Mouse (Mus musculus) embryonic stem cell, embryonic (primary cell): ENCODE results near the gene Zfp661.

Source experiments
- CTCF ChIA-PET, 4 experiments: fragments of 300-600 bp in 2 of 4; fragments of 350-600 bp in 2 of 4; sonication (Branson Sonifier 250); formaldehyde crosslinking; loops; one replicate each; lab custom pipeline; 2022; ENCODE audit warnings: inconsistent platforms in 2 of 4; lab: Charles Lee
- POLR2A ChIA-PET, 4 experiments: fragments of 300-600 bp in 2 of 4; fragments of 350-600 bp in 2 of 4; sonication (Branson Sonifier 250); formaldehyde crosslinking; loops; one replicate each; lab custom pipeline; 2022; ENCODE audit warnings: antibody characterized with exemption in 4 of 4, inconsistent platforms in 1 of 4; lab: Charles Lee

Gene Zfp661

DNA sequence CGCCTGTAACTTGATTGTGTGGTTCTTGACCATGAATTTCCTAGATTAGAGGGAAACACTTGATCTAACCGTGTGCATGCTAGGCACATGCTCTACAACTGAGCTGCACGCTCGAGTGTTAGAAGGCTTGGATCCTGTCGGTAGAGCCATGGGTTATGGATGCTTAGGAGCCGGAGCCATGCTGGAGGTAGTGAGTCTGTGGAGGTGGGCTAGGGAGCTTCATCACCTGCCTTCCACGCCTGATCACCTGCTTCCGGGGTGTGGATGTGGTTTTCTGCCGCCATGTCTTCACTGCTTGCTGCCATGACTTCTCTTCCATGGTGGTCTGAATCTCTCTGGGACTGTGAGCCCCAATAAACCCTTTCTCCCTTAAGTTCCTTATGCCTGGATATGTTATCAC, 2.0 kb upstream of the Zfp661 start:
- ChIA-PET CTCF (interaction anchor here in 2 of 4 experiments (0.5 to 3.0 kb wide), 3 partner anchors 19 to 417 kb away, joined by 3 to 6 read pairs (median 6); no protein-coding TSS in a partner anchor), POLR2A (interaction anchor here in 3 of 4 experiments (0.7 to 17.8 kb wide), 11 partner anchors 9 to 365 kb away, joined by 3 to 205 read pairs (median 5); partner anchors contain the start of gene Mtln (in 1 of the 3))

GRCm38 (mm10) chr2:127587514-127587844, 585 bp upstream of the Zfp661 start:
- POLR2A ChIA-PET = interaction anchor here in 3 of 4 experiments (0.5 to 17.8 kb wide), 33 partner anchors 9 to 711 kb away, joined by 3 to 205 read pairs (median 4); partner anchors contain the start of genes Mtln (in 2 of the 3), Acoxl (in 1 of the 3), Adra2b (in 1 of the 3) and Dusp2 (in 1 of the 3)
- CTCF ChIA-PET = interaction anchor here in 2 of 4 experiments (0.6 to 3.0 kb wide), 4 partner anchors 20 to 86 kb away, joined by 3 to 6 read pairs (median 4); no protein-coding TSS in a partner anchor

- ChIA-PET CTCF (interaction anchor here in 2 of 4 experiments (0.6 to 1.2 kb wide), 5 partner anchors 22 to 316 kb away, joined by 3 to 6 read pairs (median 4); no protein-coding TSS in a partner anchor), POLR2A (interaction anchor here in 3 of 4 experiments (0.6 to 17.8 kb wide), 20 partner anchors 8 to 315 kb away, joined by 3 to 205 read pairs (median 3); partner anchors contain the start of genes Adra2b (in 1 of the 3), Bub1 (in 1 of the 3), Fahd2a (in 1 of the 3) and Nphp1 (in 1 of the 3))
Measured at GRCm38 (mm10) chr2:127584436-127584858, 2.4 kb downstream of the Zfp661 start.

- ChIA-PET POLR2A (interaction anchor here in 2 of 4 experiments (0.7 to 1.0 kb wide), 2 partner anchors 12 to 66 kb away, joined by 4 to 10 read pairs; no protein-coding TSS in a partner anchor), CTCF (interaction anchor here in 2 of 4 experiments (0.8 to 1.1 kb wide), 2 partner anchors 72 to 111 kb away, joined by 3 read pairs; no protein-coding TSS in a partner anchor)
Measured at GRCm38 (mm10) chr2:127573322-127573721, 13.6 kb downstream of the Zfp661 start.

DNA sequence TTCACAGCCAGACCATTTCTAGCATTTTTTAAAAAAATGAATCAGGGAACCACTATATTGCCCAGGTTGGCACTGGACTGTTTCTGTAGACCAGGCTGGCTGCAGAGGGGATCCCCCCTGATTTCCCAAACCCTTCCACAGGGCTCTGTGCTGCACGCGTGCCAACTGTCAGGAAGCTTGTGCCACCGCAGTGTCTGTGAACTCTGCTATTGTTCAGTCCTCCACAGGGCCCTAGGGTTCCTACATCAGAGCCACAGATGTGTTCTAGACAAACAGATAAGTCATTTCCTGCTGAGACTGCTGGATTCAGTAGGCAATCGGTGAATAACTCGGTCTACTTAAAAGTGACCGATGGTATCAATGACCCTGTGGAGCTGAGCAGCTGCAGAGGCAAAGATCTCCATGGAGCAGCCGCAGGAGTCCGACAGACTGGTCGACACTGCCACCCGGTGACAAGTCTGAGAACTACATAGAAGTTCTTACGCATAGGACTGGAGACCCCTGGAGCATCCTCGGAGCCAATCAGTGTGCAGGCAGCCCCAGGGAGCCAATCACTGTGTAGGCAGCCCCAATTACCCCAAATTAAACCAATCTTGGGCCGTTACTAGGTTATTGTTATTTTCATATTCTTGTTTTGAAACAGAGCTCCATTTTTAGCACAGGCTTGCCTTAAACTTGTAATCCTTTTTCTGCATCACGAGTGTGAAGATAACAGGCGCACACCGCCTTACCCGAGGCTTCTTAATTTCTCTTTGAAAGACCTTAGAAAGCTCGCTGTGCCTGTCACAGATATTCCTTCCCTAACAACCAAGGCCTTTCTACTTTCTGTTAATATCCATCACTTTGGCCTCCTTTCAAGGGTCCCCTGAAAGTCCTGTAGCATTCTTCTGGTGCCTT, 27.6 kb downstream of the Zfp661 start:
- POLR2A ChIA-PET = interaction anchor here in 2 of 4 experiments (0.6 to 1.8 kb wide), 13 partner anchors 8 to 489 kb away, joined by 3 to 5 read pairs (median 3); partner anchors contain the start of genes Blvra (in 1 of the 2), Dusp2 (in 1 of the 2), Mrps5 (in 1 of the 2) and Zfp661 (in 1 of the 2)
- CTCF ChIA-PET = interaction anchor here (0.6 to 6.1 kb wide), 42 partner anchors 8 to 377 kb away, joined by 3 to 43 read pairs (median 4); partner anchors contain the start of genes Adra2b (in 2 of the 4), Prom2 (in 2 of the 4) and Mall (in 1 of the 4)

DNA sequence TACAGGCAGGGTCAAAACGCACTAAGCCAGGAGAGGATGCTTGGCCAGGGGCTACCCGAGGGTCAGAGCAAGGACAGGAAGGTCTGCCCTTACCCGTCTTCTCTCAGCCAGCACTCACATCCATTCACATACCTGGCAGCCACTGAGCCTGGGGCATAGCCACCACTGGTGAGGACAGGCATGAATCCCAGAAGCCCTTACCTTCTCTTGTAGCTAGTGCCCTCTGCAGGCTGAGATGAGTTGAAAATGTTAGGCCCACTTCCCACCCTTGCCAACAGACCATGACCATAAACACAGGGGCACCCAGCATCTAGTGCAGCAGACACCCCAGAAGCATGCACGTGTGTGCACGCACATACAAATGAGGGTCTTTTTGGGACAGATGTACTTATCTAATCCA, 35.8 kb downstream of the Zfp661 start:
- ChIA-PET POLR2A (interaction anchor here in 1 of 4 experiments (1.0 to 1.7 kb wide), 2 partner anchors 8 to 13 kb away, joined by 3 read pairs; no protein-coding TSS in a partner anchor), CTCF (interaction anchor here (0.6 to 2.4 kb wide), 9 partner anchors 8 to 192 kb away, joined by 3 to 11 read pairs (median 3); no protein-coding TSS in a partner anchor)

GRCm38 (mm10) chr2:127550446-127550845, 36.4 kb downstream of the Zfp661 start:
- POLR2A ChIA-PET = interaction anchor here in 1 of 4 experiments (0.9 to 1.7 kb wide), 2 partner anchors 12 kb away, joined by 3 read pairs; no protein-coding TSS in a partner anchor
- CTCF ChIA-PET = interaction anchor here (0.6 to 2.4 kb wide), 9 partner anchors 9 to 193 kb away, joined by 3 to 11 read pairs (median 3); no protein-coding TSS in a partner anchor

DNA sequence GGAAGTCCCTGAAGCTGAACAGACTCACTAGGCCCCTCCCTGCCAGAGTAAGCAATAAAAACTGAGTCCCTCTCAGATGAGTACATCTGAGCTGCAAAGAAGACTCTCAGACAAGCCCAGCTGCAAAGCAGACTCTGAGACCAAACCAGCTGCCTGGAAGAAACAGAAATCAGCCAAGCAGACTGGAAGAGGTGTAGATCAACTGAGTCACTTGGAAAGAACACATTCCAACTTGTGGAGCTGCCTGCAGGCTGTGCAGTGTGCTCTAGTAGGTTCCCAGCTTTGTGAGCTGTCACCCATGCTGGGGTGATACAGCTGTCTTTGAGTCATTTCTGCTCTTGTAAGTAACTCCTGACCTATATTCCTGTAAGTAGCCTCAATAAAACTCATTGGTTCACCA, 37.2 kb downstream of the Zfp661 start:
- ChIA-PET CTCF (interaction anchor here in 1 of 4 experiments (1.0 kb wide), 1 partner anchor 11 kb away, joined by 3 read pairs; no protein-coding TSS in a partner anchor), POLR2A (interaction anchor here in 1 of 4 experiments (0.9 kb wide), 1 partner anchor 12 kb away, joined by 3 read pairs; no protein-coding TSS in a partner anchor)

DNA sequence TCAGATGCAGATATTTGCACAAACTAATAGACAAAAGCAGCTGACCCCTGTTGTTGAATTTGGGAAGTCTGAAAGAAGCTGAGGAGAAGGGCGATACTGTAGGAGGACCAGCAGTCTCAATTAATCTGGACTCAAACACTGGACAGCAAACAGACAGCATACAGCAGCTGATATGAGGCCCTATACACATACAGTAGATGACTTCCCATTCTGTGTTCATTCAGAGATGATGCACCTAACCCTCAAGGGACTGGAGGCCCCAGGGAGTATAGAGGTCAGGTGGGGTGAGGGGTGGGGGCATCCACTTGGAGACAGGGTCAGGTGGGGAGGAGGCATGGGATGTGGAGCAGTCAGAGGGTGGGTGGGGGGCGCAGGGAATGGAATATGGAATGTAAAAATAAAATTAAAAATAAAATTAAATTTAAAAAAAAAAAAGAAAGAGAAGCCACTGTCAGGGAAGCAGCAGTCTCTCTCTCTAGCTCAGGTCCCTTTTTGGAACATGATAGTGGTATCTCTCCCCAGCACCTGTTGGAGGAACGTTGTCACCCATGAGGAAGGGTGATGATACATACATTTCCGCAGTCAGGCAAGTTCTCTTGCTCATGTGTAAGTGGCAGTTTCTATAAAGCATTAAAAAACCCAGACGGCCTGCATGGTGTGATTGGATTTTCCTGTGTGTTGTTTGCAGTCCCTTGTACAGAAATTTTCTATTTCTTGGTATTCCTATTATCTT, 38.4 kb downstream of the Zfp661 start:
- ChIA-PET POLR2A (no interaction called here), CTCF (no interaction called here)

DNA sequence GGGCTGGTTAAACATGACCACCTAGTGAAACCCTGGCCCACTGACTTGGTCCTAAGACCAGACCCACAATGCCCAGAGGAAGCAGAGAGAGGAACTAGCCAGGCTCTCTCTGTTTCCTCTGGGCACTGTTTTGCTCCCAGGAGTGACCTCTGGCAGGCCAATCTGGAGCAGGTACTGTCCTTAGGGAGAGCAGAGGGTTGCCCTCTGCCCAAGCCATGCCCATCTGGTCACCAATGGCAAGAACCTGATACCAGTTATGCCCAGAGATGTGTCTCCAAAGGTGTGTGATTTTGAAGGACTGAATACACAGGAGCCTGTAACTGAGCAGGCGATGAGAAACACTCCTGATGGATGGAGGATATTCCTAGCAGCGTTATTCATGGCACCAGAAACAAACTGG, 45.2 kb downstream of the Zfp661 start:
- ChIA-PET POLR2A (no interaction called here), CTCF (interaction anchor here in 1 of 4 experiments (1.8 kb wide), 1 partner anchor 17 kb away, joined by 5 read pairs; no protein-coding TSS in a partner anchor)

DNA sequence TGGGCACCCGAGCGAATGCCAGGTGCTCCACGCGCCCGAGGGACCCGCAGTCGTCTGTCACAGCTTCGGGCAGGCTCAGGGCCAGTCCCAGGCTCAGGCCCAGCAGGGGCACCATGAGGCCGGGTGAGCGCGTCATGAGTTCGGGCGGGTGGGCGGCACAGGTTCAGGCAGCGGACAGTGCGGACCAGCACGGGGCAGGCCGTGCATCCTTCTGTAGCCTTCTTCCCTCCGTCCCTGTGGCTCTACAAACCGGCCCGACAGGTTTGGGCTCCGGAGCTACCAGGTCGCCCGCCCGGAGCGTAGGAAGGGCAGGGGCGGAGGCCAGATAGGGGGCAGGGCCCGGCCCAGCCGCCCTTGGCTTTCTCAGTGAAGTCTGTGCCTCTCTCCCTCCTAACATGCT, 45.7 kb downstream of the Zfp661 start, which contains the start of gene Prom2:
Gene Prom2, minus strand, starts transcription at position 283 of the 400 bp plus-strand sequence.
- CTCF ChIA-PET = interaction anchor here (0.8 to 2.5 kb wide), 7 partner anchors 18 to 143 kb away, joined by 3 to 12 read pairs (median 4); no protein-coding TSS in a partner anchor
- POLR2A ChIA-PET = interaction anchor here in 2 of 4 experiments (1.0 to 1.2 kb wide), 3 partner anchors 8 to 271 kb away, joined by 3 read pairs; partner anchors contain the start of genes Mrps5 (in 1 of the 2), Stard7 (in 1 of the 2) and Zfp661 (in 1 of the 2)

DNA sequence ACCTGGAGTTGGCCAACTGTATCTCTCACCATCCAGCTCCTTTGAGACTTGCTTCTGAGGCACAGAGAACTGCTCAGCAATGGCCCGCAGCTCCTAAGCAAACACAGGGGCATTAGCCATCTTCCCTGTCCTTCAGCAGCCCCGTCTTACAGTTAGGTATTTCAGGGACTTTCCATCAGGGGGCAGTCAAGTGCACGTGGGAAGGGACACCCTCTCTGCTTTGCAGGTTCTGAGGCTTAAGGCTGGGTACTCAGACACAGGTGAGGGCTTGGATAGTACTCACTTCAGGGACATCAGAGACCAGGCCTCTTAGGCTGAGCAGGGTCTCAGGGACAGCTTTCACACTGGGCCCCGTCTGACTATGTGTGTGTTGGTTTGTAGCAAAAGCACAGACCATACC, 47.4 kb downstream of the Zfp661 start:
- CTCF ChIA-PET = interaction anchor here in 2 of 4 experiments (0.6 to 2.5 kb wide), 7 partner anchors 9 to 144 kb away, joined by 3 to 12 read pairs (median 3); no protein-coding TSS in a partner anchor
- POLR2A ChIA-PET = interaction anchor here in 2 of 4 experiments (0.6 to 1.4 kb wide), 3 partner anchors 8 to 116 kb away, joined by 3 to 4 read pairs (median 3); no protein-coding TSS in a partner anchor

- POLR2A ChIA-PET = no interaction called here
- CTCF ChIA-PET = interaction anchor here in 1 of 4 experiments (1.4 kb wide), 1 partner anchor 175 kb away, joined by 3 read pairs; the partner anchor contains the start of gene Adra2b
Measured at GRCm38 (mm10) chr2:127537548-127537947, 49.3 kb downstream of the Zfp661 start.

- CTCF ChIA-PET = no interaction called here
- POLR2A ChIA-PET = interaction anchor here in 1 of 4 experiments (0.5 kb wide), 1 partner anchor 501 kb away, joined by 3 read pairs; no protein-coding TSS in a partner anchor
Measured at GRCm38 (mm10) chr2:127535363-127535762, 51.5 kb downstream of the Zfp661 start.

DNA sequence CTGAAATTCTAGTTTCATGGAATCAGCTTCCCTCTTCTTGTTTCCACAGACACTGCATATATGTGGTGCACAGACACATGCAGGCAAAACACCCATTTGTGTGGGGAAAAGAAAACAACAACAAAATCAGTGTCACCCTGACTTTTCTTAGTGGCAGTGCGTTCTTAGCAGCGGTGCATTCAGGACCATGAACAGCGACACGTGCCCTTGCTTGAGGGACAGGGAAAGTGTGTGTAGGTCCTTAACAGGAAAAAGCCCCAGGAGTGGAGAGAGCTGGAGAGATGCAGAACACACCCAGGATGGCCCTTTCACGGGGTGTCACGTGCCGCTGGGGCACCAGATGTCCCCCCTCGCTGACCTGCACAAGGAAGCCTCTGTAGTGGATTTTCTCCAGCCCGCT, 54.5 kb downstream of the Zfp661 start:
- POLR2A ChIA-PET = interaction anchor here in 1 of 4 experiments (1.2 kb wide), 1 partner anchor 9 kb away, joined by 3 read pairs; the partner anchor contains the start of gene Prom2
- CTCF ChIA-PET = interaction anchor here in 2 of 4 experiments (0.8 to 1.2 kb wide), 3 partner anchors 25 to 152 kb away, joined by 3 to 4 read pairs (median 4); no protein-coding TSS in a partner anchor

- POLR2A ChIA-PET = interaction anchor here in 2 of 4 experiments (1.0 kb wide), 2 partner anchors 8 to 10 kb away, joined by 3 read pairs; partner anchors contain the start of gene Kcnip3 (in 1 of the 2)
- CTCF ChIA-PET = interaction anchor here in 1 of 4 experiments (0.9 to 1.1 kb wide), 2 partner anchors 24 to 152 kb away, joined by 3 to 4 read pairs; no protein-coding TSS in a partner anchor
Measured at GRCm38 (mm10) chr2:127531592-127531991, 55.3 kb downstream of the Zfp661 start.
